In the genomic region with DNA sequence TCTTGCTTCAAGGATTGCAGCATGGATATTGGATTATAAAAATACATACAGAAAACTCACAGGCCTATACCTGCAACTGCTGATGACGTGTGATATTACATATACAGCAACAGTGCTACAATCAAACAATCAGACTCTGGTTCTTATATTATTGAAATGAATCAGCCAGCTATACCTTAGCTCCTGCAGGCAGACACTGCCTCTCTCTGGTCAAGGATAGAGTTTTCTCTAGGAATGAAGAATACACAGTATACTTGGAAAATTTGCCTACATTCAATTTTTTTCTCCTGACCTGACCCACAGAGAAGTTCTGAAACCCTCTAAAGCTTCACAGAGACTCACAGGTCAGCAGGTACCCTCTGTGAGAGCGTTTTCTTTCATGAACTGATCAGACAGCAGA, we compare ENCODE assay signal across 13 mouse cellular contexts.
"Had no signal": no experiment of that assay in that cellular context is flagged by ENCODE, and none has a peak within 500 bp of the region (broad histone marks: within the 10 kb centered on the region; RNA-seq: fewer than 3 reads in every experiment).

No protein-coding gene starts in this region.

- H3K4me3 ChIP-seq: limb, embryonic 13.5 days; myocyte; neural tube, embryonic 15.5 days had no signal

- H3K36me3 ChIP-seq: limb, embryonic 13.5 days; neural tube, embryonic 15.5 days had no signal

- H3K9me3 ChIP-seq: limb, embryonic 13.5 days; neural tube, embryonic 15.5 days had no signal

- H3K27me3 ChIP-seq: limb, embryonic 13.5 days; neural tube, embryonic 15.5 days had no signal

- DNase-seq: kidney, adult 18-20 months; kidney, postnatal 14 days; layer of hippocampus, adult 9-11 months; layer of hippocampus, postnatal 36 days; left cerebral cortex, postnatal 4 days; lung, adult 18-20 months; right cerebral cortex, adult 18-20 months; right cerebral cortex, postnatal 25 days; thymus, postnatal 4 days had no signal

- H3K4me1 ChIP-seq: limb, embryonic 13.5 days; neural tube, embryonic 15.5 days had no signal

- H3K4me2 ChIP-seq: limb, embryonic 13.5 days; neural tube, embryonic 15.5 days had no signal

- H3K27ac ChIP-seq: limb, embryonic 13.5 days; liver, embryonic 14.5 days; neural tube, embryonic 15.5 days had no signal

- H3K9ac ChIP-seq: limb, embryonic 13.5 days; liver, embryonic 14.5 days; neural tube, embryonic 15.5 days had no signal
